Mouse (Mus musculus) brain, adult 2 months (tissue): Measurements from ENCODE around the gene Pkig.

ENCODE experiments used
- DNase-seq: peaks from one replicate; pipeline ENCODE4 v3.0.0; 2011; ENCODE audit warnings: low read depth, low spot score

Gene Pkig

GRCm38 (mm10) chr2:163710606-163711159 lies 52.5 kb downstream of the Pkig start:
- no peak for DNase-seq

DNA sequence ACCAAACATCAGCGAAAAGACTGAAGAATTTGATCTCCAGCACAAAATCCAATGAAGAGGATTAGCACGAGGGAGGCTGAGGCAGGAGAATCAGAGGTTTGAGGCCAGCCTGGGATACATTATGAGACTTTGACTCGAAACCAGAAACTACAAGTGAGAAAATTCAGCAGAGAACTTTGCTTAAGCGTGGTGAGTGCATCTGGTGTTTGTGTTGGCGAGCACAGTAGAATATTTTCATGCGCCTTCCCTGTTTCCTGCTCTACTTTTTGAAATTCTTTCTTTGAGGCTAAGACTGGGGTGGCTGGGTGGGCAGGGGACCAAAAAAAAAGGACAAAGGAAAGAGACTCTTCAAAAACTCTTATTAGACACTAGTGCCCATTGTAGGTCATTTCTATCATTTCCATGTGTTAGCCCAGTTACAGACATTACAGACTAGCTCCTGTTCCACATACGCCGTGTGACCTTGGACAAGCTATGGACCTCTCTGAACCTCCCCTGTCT lies 53.2 kb downstream of the Pkig start:
- DNase-seq, result peak; percentile 72

DNA sequence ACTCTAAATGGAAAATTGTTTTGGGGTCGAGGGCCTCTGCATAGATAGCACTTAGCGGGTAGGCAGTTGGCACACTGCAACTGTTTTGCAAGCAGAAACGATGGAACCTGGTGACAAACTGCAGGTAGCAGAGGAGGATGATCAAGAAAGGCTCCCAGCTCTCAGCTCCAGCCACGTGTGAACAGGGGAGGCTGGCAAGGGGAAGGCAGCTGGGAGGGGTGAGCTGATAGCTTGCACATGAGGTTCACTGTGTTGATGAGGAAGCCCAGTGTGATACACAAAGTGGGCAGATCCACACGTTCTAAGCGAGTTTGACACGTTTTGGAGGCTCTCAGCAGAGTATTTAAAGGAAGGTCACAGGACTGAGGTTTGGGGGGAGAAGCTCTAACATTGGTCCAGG lies 54.3 kb downstream of the Pkig start:
- DNase-seq, result peak; percentile 45

DNA sequence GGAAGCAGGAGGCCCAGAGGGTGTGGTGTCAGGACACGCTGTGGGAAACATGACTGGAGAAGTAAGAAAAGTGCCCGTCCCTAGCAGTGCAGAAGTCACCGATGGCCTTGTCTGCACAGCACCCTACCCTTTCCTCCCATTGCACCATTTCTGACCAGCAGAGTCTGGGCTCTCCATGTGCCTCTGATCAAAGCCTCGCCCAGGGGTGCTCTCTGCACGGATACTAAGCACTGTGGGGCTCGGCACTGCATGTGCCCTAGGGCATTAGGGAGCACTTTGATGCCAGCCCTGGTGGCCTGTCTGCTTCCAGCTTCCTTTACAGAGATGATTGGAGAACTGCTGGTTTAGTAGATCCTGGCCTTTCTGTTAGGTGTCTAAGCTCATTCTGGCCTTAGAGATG lies 54.7 kb downstream of the Pkig start:
- no peak for DNase-seq

- DNase-seq, result peak; percentile 43
Measured at GRCm38 (mm10) chr2:163713340-163713739, 55.2 kb downstream of the Pkig start.

GRCm38 (mm10) chr2:163716448-163716847 lies 58.3 kb downstream of the Pkig start:
- DNase-seq, result peak; percentile 54

GRCm38 (mm10) chr2:163716853-163717252 lies 58.7 kb downstream of the Pkig start:
- peak; percentile 45 for DNase-seq

GRCm38 (mm10) chr2:163718526-163718925 lies 60.3 kb downstream of the Pkig start:
- no peak for DNase-seq

GRCm38 (mm10) chr2:163718951-163719603 lies 60.9 kb downstream of the Pkig start:
- peak; percentile 94 for DNase-seq

DNA sequence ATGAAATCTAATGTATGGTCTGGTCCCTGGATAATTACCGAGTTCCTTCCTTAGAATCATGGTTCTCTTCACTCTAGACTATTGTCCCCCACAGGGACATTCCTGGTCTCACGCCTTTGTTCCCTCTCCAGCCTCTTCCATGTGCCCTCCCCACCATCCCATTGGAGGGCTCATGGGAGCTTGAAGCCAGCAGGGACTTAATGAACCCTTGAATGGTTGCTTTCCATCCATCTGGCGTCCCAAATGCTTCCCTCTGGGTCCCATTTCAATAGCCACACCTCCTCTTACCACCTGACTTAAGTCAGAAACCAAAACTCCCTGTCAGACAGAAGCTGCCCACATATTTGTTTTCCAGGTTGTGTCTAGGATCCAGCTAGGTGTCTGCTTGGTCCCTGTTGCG lies 61.4 kb downstream of the Pkig start:
- peak; percentile 75 for DNase-seq

DNA sequence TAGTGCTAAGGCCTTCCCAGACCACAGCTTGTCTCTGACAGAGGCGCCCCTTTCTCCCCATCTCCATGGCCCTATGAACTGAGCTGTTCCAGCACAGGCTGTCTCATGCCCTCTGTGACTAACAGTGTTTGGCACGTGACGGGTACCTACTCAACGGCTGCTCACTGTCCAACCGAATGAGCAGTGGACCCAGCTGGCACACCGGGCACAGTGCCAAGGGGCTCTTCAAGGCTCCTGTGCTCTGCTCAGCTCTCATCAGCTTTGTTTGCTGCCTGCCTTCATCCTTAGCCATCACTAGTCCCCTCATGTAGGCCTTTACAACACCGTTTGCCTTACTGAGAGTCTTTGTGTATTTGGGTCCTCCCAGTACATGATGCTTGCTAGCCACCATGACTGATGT lies 64.4 kb downstream of the Pkig start:
- DNase-seq, result peak; percentile 96

- no peak for DNase-seq
Measured at GRCm38 (mm10) chr2:163726766-163727393, 68.7 kb downstream of the Pkig start.

DNA sequence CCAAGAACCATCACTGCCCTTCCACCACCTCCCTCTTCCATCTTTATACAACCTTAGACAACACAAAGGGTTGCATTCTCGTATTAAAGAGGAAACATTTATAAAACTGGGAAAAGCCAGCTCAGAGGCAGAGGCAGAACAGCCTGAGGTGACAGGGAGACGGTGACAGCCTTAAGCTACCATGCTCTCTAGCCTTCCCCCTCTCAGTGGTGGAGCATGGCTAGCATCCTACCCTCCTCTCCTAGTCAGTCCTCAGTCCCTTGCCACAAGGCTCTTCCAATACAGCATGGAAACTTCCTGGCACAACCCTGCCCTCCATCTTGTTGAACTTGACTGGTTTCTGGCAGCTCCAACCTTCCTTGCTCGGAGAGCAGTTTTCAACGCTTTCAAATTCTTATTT lies 70.1 kb downstream of the Pkig start:
- no peak for DNase-seq

DNA sequence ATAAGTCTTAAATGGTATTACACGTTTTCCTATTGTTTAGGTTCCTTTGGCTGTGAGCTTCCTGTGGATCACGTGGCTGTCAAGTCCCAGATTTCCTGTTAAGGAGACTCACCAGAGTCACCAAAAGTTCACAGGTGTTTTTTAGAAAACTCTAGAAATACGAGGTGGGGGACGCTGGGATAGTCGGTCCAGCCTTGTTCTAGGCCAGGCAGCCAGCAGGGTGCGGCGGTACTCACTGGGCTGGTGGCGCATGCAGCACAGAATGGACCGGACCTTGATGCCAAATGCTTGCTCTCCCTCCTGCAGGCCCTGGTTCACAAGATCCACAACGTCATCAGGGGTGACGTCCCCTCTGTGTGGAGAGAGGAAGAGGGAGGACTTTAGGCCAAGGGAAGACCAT lies 73.8 kb downstream of the Pkig start:
- no peak for DNase-seq

GRCm38 (mm10) chr2:163735163-163735562 lies 77.0 kb downstream of the Pkig start:
- no peak for DNase-seq

GRCm38 (mm10) chr2:163735980-163736379 lies 77.8 kb downstream of the Pkig start:
- peak; percentile 65 for DNase-seq

- DNase-seq, result no peak
Measured at GRCm38 (mm10) chr2:163742656-163743055, 84.5 kb downstream of the Pkig start.

DNA sequence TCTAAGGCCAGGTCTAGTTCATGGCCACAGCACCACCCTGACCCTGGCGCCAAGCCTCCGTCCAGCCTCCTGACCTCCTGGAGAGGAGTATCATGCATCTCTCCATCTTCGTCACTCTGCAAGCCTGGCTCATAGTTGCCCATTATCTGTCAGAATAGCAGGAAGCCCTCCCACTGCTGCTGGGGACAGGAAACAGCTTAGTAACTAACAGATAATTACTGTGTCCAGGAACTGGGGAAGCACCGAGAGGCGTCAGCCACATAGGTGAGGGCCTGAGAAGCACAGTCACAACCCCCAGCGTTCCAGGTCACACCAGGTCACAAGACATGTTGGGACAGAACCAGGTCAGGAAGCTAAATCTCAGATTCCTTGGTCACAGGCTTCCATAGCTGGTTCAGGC lies 85.2 kb downstream of the Pkig start:
- DNase-seq, result no peak

- DNase-seq, result no peak
Measured at GRCm38 (mm10) chr2:163744801-163745570, 86.8 kb downstream of the Pkig start.

DNA sequence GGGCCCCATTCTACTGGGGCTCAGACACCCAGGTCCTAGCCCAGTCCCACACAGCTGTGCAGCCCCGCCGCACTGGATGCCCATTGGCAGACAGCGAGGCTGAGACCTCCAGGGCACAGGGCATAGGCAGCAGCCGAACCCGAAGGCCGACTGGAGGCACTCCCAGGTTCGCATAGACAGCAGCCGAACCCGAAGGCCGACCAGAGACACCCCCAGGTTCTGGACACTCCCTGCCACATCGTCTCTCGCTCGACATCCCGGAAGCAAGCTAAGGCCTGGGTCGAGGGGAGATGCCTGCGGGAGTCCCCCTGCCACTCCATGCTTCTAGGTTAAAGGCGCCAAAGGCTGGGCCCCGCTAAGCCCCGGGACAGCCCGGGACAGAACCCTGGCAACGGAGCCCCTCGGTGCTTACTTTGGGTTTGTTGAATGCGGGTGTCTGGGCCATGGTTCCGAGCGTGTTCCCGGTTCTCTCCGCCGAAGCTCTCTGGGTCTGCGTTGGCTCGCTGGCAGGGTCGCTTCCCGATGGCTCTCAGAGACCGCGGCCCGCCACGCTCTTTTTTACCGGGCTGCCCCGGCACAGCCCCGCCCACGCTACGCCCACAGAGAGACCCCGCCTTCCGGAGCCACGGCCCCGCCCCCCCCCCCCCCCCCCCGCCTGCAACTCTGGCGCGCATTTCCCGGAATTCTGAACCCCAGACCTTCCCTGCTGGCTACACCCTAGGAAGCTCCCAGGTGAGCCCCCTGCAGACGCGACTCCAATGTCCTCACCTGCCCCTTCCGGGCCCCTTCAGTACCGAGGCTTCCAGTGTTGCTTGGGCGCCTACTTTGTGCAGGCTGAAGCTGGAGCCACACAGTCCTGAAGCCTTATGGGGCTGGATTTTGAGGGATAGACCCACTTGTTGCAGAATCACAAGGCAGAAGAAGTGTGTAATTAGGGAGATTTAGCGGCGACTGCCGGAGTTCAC lies 91.7 kb downstream of the Pkig start, which contains the start of gene Ada:
Ada (minus strand) TSS at position 593 of the 965 bp plus-strand sequence.
- peak; percentile 32 for DNase-seq

DNA sequence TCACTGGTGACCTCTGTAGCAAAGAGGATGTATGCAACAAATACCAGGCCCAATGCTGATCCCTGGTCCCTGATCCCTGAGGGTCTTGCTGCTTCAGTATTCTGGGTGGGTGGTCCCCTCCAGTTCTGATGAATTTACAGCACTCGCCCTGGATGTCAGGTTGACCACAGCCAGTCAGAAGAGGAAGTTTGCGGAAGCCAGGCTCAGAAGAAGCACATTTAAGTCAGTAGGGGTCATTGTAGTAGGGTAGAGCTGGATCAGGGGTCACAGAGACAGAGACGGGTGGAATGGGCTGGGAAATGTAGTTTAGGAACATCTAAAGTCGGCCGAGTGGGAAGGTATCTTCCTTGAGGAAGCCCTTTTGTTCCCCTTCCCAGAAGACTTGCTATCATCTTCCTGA lies 96.0 kb downstream of the Pkig start:
- no peak for DNase-seq
